Mouse (Mus musculus) hindbrain, embryonic 12.5 days (tissue): ENCODE data around the gene Pdk2. TPM values are rescaled to one million over a fixed set of nuclear protein-coding genes. Genes with fewer than 3 reads are reported as not detected.

Experiments
- ATAC-seq: fragments of 200-750 bp; cut with Nextera tagmentation; 2 replicates; pipeline ENCODE4 v1.8.0; 2017; ENCODE audit warnings: moderate TSS enrichment; ENCODE audit not compliant: low FRiP score
- H3K27ac ChIP-seq: fragments of 300-500 bp; sonication (generic); 2 replicates; pipeline ENCODE4 v1.5.1; 2016; ENCODE audit warnings: mild to moderate bottlenecking
- H3K27me3 ChIP-seq: fragments of 300-500 bp; sonication (generic); 2 replicates; pipeline ENCODE4 v1.6.1; 2016; ENCODE audit warnings: mild to moderate bottlenecking
- H3K36me3 ChIP-seq: fragments of 300-500 bp; sonication (generic); 2 replicates; pipeline ENCODE4 v1.6.1; 2016; ENCODE audit warnings: mild to moderate bottlenecking
- H3K4me1 ChIP-seq: fragments of 300-500 bp; sonication (generic); 2 replicates; pipeline ENCODE4 v1.6.1; 2016
- H3K4me2 ChIP-seq: fragments of 300-500 bp; sonication (generic); replicated peaks from 2 replicates; pipeline ENCODE4 v1.6.1; 2016; ENCODE audit warnings: mild to moderate bottlenecking
- H3K4me3 ChIP-seq: fragments of 300-500 bp; sonication (generic); 2 replicates; pipeline ENCODE4 v1.5.1; 2016; ENCODE audit warnings: mild to moderate bottlenecking
- H3K9ac ChIP-seq: fragments of 300-500 bp; sonication (generic); 2 replicates; pipeline ENCODE4 v1.6.1; 2016; ENCODE audit warnings: mild to moderate bottlenecking, moderate library complexity
- H3K9me3 ChIP-seq: fragments of 300-500 bp; sonication (generic); replicated peaks from 2 replicates; pipeline ENCODE4 v1.6.1; 2016; ENCODE audit warnings: mild to moderate bottlenecking
- WGBS: fragments of 180-500 bp; shearing (Covaris S2); methylation state at CpG from one replicate; pipeline ENCODE4 v1.1.7; 2016; 5-methylcytosine and 5-hydroxymethylcytosine counted together
- polyA plus RNA-seq: library from polyadenylated mRNA; unstranded; fragments of >200 nt; fragmentation: Nextera tagmentation; extraction: Ambion mirVana; gene quantifications from 2 replicates; pipeline ENCODE4 v1.2.1, GENCODE M21; 2016

Pdk2 gene
- polyA plus RNA-seq, 1 experiment from 2014 or later = 22.5 TPM

DNA sequence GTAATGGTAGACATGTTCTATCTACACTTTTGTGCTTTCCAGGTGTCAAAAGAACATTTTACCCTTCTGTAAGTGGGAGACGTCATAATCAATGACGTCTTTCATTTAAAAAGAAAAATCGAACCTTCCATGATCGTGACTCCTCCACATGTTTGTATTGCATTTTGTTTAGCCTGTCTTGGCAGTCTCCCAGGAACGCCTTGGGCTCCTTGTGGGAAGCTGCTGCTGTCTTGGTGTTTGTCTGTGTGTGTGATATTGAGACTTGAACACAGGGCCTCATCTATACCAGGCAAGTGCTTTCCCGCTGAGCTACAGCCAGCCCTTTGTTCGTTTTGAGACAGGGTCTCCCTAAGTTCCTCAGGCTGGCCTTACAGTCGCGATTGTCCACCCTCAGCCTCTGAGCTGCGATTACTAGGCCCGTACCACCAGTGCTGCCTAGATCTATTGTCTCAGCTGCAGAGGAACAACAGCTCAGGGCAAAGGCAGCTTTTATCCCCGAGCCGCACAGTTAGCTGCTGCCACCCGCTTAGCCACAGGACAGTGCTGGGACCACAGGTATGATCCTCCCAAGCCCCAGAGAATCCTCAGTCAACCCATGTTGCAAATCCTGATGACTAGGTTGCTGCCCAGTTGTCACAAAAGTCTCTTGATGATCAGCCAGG lies 2.9 kb downstream of the Pdk2 start:
- H3K4me1 ChIP-seq = peaks cover 19% of the 10 kb centered on the region
- 0 out of 2 replicates have a peak, but pooled peaks cover 4% of the 10 kb centered on the region for H3K36me3 ChIP-seq
- H3K27me3 ChIP-seq = peaks cover 16% of the 10 kb centered on the region; the same call in 1 of the 2 replicates
- no peak overlapping the region for H3K4me2 ChIP-seq
- no peak overlapping the region for H3K4me3 ChIP-seq
- H3K9ac ChIP-seq = no peak overlapping the region
- no peaks in the 10 kb centered on the region for H3K9me3 ChIP-seq
- 78% methylated on average over 14 of the region's 14 CpGs for WGBS
- H3K27ac ChIP-seq = no peak overlapping the region
- no peak for ATAC-seq

GRCm38 (mm10) chr11:95037306-95037705 lies 3.8 kb downstream of the Pdk2 start:
- no peak overlapping the region for H3K4me2 ChIP-seq
- H3K9ac ChIP-seq = no peak overlapping the region
- ATAC-seq = no peak
- H3K36me3 ChIP-seq = 0 out of 2 replicates have a peak, but pooled peaks cover 4% of the 10 kb centered on the region
- no peak overlapping the region for H3K4me3 ChIP-seq
- H3K27ac ChIP-seq = no peak overlapping the region
- no peaks in the 10 kb centered on the region for H3K9me3 ChIP-seq
- peaks cover 18% of the 10 kb centered on the region for H3K4me1 ChIP-seq
- WGBS = 46% methylated on average over 6 of the region's 6 CpGs
- peaks cover 16% of the 10 kb centered on the region; the same call in 1 of the 2 replicates for H3K27me3 ChIP-seq

GRCm38 (mm10) chr11:95036521-95036920 lies 4.6 kb downstream of the Pdk2 start:
- Histone ChIP-seq H3K36me3 (peaks cover 6% of the 10 kb centered on the region), H3K4me3 (no peak overlapping the region), H3K27ac (no peak overlapping the region), H3K4me2 (no peak overlapping the region), H3K9me3 (no peaks in the 10 kb centered on the region), H3K27me3 (peaks cover 16% of the 10 kb centered on the region; the same call in 1 of the 2 replicates), H3K4me1 (peaks cover 12% of the 10 kb centered on the region), H3K9ac (0 out of 2 replicates have a peak overlapping the region, but pooled peaks have one; percentile 4)
- WGBS = 92% methylated on average over 5 of the region's 5 CpGs
- ATAC-seq = no peak

DNA sequence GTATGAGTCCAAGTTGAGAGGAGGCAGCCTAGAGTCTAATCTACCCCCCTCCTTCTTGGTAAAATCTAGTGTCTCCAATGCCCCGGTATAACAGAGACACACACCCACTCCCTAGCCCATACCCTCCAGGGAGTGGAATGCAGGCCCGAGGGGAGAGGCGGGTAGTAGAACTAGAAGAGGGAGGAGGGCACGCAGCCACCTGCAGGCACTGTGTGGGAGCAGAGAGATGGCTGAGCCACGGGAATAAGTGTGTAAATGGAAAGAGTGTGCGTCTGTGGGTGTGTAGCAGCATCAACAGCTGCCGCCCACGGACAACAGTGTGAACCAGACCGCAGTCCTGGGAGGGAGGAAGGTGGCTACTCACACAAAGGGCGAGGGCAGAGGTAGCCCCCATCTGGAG lies 6.3 kb downstream of the Pdk2 start:
- ATAC-seq = no peak
- WGBS = 73% methylated on average over 10 of the region's 10 CpGs
- Histone ChIP-seq H3K9me3 (no peaks in the 10 kb centered on the region), H3K4me1 (peaks cover 3% of the 10 kb centered on the region), H3K27me3 (peaks cover 9% of the 10 kb centered on the region; the same call in 1 of the 2 replicates), H3K4me2 (no peak overlapping the region), H3K36me3 (peaks cover 7% of the 10 kb centered on the region), H3K9ac (no peak overlapping the region), H3K4me3 (no peak overlapping the region), H3K27ac (no peak overlapping the region)

- Histone ChIP-seq H3K9ac (no peak overlapping the region), H3K4me2 (no peak overlapping the region), H3K9me3 (no peaks in the 10 kb centered on the region), H3K4me1 (peaks cover 2% of the 10 kb centered on the region; the same call in 1 of the 2 replicates), H3K27me3 (0 out of 2 replicates have a peak, but pooled peaks cover 7% of the 10 kb centered on the region), H3K36me3 (peaks cover 9% of the 10 kb centered on the region), H3K27ac (no peak overlapping the region), H3K4me3 (no peak overlapping the region)
- 77% methylated on average over 14 of the region's 14 CpGs for WGBS
- no peak for ATAC-seq
Observed at GRCm38 (mm10) chr11:95033617-95034016, 7.5 kb downstream of the Pdk2 start.

DNA sequence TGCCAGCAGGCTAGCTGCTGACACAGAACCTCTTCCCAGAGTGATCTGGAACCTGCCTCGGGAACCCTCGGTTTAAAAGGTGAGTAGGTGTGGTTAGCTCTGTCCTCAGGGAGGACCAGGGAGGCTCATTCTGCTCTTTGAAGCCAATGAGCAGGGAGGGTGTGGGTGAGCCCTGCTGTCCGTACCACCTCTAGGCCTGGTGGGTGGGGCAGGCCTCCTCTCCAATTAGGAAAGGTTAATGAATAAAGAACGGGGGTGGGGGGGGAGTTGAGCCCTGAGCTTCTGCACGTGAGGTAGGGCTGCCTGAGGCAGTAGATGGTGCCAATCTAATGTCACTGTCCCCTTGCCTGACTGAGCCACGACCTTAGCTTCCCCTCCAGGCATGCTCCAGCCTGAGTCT lies 8.2 kb downstream of the Pdk2 start:
- Histone ChIP-seq H3K27ac (no peak overlapping the region), H3K9me3 (no peaks in the 10 kb centered on the region), H3K27me3 (0 out of 2 replicates have a peak, but pooled peaks cover 7% of the 10 kb centered on the region), H3K4me2 (no peak overlapping the region), H3K36me3 (peaks cover 6% of the 10 kb centered on the region), H3K4me1 (peaks cover 8% of the 10 kb centered on the region), H3K4me3 (no peak overlapping the region), H3K9ac (no peak overlapping the region)
- no peak for ATAC-seq
- WGBS = 39% methylated on average over 6 of the region's 6 CpGs

DNA sequence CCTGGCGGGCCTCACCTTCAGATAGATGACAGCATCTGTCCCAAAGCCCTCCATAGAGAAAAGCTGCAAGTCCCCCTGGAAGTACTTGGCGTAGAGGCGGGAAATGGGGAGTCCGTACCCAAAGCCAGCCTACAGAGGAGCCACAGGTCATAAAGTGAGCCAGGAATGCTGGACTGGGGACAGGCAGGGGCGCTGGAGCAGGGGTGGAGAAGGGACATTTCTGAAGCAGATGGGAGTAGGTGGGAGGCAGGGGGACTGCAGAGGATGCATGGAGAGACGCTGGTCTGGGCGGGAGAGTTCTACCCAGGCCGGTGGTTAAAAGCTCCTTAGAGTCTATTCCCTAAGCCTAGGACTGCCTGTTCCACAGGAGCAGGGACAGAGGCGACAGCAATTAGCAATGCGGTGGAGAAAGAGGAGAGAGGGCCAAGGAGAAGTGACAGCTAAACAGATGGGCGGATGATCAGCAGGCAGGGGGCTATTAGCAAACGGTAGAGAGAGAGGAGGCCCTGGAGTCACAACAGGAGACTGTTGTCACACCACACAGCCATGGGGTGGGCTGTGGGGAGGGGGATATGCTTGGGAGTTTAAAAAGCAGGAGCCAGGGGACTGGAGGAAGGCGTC lies 13.2 kb downstream of the Pdk2 start:
- ATAC-seq = no peak
- Histone ChIP-seq H3K4me3 (no peak overlapping the region), H3K9me3 (no peaks in the 10 kb centered on the region), H3K36me3 (peaks cover 38% of the 10 kb centered on the region), H3K4me2 (no peak overlapping the region), H3K4me1 (peaks cover 10% of the 10 kb centered on the region), H3K9ac (0 out of 2 replicates have a peak overlapping the region, but pooled peaks have one; percentile 23), H3K27me3 (no peaks in the 10 kb centered on the region), H3K27ac (peak overlapping the region; percentile 64)
- 33% methylated on average over 13 of the region's 13 CpGs for WGBS

GRCm38 (mm10) chr11:95026849-95027248 lies 14.3 kb downstream of the Pdk2 start:
- no peak overlapping the region for H3K27ac ChIP-seq
- WGBS = 88% methylated on average over 6 of the region's 6 CpGs

GRCm38 (mm10) chr11:95026090-95026542 lies 15.0 kb downstream of the Pdk2 start:
- ATAC-seq = 0 out of 2 replicates have a peak, but pooled peaks have one; percentile 36
- H3K4me1 ChIP-seq = peaks cover 8% of the 10 kb centered on the region
- peaks cover 53% of the 10 kb centered on the region for H3K36me3 ChIP-seq
- WGBS = 75% methylated on average over 6 of the region's 6 CpGs
- peak overlapping the region; percentile 40 for H3K27ac ChIP-seq
- no peaks in the 10 kb centered on the region for H3K27me3 ChIP-seq
- H3K4me3 ChIP-seq = no peak overlapping the region
- H3K9ac ChIP-seq = no peak overlapping the region
- no peak overlapping the region for H3K4me2 ChIP-seq
- H3K9me3 ChIP-seq = no peaks in the 10 kb centered on the region

More at GRCm38 (mm10) chr11:95026849-95027248, 14.3 kb downstream of the Pdk2 start:
- ATAC-seq = no peak
- no peak overlapping the region for H3K9ac ChIP-seq
- peaks cover 49% of the 10 kb centered on the region for H3K36me3 ChIP-seq
- H3K4me2 ChIP-seq = no peak overlapping the region
- no peaks in the 10 kb centered on the region for H3K27me3 ChIP-seq
- H3K4me1 ChIP-seq = peaks cover 8% of the 10 kb centered on the region
- no peaks in the 10 kb centered on the region for H3K9me3 ChIP-seq
- H3K4me3 ChIP-seq = no peak overlapping the region

DNA sequence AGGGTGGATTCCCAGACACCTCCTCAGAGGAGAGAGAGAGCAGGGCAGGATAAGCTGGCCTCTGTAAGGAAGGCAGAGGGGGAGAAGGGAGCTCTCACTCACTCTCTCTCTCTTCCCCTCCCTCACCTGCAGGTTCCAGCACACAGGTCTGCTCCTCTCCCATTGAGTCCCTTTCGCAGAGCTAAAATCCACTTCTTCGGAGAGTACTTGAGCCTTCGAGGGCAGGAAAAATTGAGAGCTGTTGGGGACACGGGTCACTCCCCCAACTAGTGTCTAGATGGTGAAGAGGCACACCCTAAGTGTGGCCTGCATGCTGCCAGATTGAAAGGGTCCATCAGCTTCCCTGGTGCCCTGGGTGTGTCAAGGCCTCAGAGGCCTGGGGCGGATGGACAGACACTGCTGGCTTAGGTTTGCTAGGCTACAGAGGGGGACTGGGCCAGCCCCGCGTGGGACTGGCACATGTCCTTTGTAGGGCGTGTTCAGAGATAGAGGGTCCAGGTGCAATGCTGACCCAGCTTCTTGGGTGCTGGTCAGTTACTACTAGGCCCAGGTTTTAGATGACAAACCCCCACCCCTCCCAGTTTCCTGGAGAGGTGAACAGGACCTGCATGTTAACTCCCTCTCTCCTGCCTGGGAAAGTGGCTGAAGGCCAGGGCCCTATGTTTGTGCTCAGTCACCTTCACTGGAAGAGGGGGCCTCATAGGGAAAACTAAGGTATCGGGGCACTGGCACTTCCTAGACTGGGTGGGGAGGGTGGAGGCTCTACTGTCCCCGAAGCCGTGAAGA lies 15.7 kb downstream of the Pdk2 start:
- Histone ChIP-seq H3K9ac (no peak overlapping the region), H3K27ac (peak overlapping the region; percentile 40; the same call in 1 of the 2 replicates), H3K36me3 (peaks cover 60% of the 10 kb centered on the region), H3K27me3 (no peaks in the 10 kb centered on the region), H3K4me1 (peaks cover 8% of the 10 kb centered on the region), H3K9me3 (no peaks in the 10 kb centered on the region), H3K4me2 (no peak overlapping the region), H3K4me3 (no peak overlapping the region)
- 0 out of 2 replicates have a peak, but pooled peaks have one; percentile 17 for ATAC-seq
- WGBS = 85% methylated on average over 11 of the region's 11 CpGs

GRCm38 (mm10) chr11:95024439-95025184 lies 16.5 kb downstream of the Pdk2 start:
- peaks cover 68% of the 10 kb centered on the region for H3K36me3 ChIP-seq
- WGBS = 77% methylated on average over 29 of the region's 29 CpGs
- H3K4me2 ChIP-seq = no peak overlapping the region
- no peaks in the 10 kb centered on the region for H3K27me3 ChIP-seq
- no peak for ATAC-seq
- H3K9ac ChIP-seq = no peak overlapping the region
- no peaks in the 10 kb centered on the region for H3K9me3 ChIP-seq
- peak overlapping the region; percentile 30; the same call in 1 of the 2 replicates for H3K27ac ChIP-seq
- peaks cover 8% of the 10 kb centered on the region for H3K4me1 ChIP-seq
- H3K4me3 ChIP-seq = no peak overlapping the region
